Comparison of ENCODE assay signal across 8 mouse cellular contexts in the genomic region with DNA sequence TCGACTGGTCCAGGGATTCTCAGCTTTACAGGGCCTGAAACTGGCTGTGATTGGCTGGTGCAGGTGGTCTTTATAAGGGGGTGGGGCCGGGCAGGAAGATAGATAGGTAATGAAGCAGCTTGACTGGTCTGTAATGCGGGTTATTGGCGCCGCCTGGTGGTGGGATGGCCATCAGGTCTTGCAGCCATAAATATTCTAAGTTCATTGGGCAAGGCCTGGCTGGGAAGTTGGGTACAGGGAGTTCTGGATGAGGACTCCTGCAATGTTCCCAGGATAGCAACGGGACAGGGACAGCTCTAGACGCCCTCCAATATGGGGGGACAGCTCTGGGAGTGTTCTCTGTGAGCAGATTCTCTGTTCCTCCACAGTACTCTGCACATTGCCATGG. TPM values are rescaled to one million over a fixed set of nuclear protein-coding genes. Genes with fewer than 3 reads are reported as not detected.
DNase-seq lines count a peak whose midpoint lies in the region; ATAC-seq lines count a peak whose summit lies in the region.

No protein-coding gene starts in this region.

- no peaks in the 10 kb centered on the region for H3K36me3 ChIP-seq in hindbrain, embryonic 11.5 days (ENCODE audit: control insufficient read depth, insufficient read depth, low read length)

- H3K4me1 ChIP-seq in hindbrain, embryonic 11.5 days (replicated peaks; ENCODE audit: control insufficient read depth, insufficient read depth, low read length): no peaks in the 10 kb centered on the region

- H3K27ac ChIP-seq in hindbrain, embryonic 11.5 days (ENCODE audit: low read depth, low read length): no peak overlapping the region

- no peaks in the 10 kb centered on the region for H3K27me3 ChIP-seq in hindbrain, embryonic 11.5 days (ENCODE audit: control insufficient read depth, insufficient read depth, low read length)

- peak overlapping the region; percentile 25 for H3K4me3 ChIP-seq in hindbrain, embryonic 11.5 days (ENCODE audit: low read depth, low read length)

- H3K4me2 ChIP-seq in hindbrain, embryonic 11.5 days (replicated peaks; ENCODE audit: low read depth, low read length): peak overlapping the region; percentile 37

- peak; percentile 86 for ATAC-seq in hindbrain, embryonic 11.5 days (ENCODE audit: low FRiP score)

- peak; percentile 63 for DNase-seq in MEL-GATA-1-ER (ENCODE audit: extremely low read depth, low read depth)
- DNase-seq in cerebellum, adult 8-10 months: peak; percentile 96
- peak; percentile 59 to 93 for DNase-seq in frontal cortex, adult 2 months (ENCODE audit: extremely low spot score in 1 of 2, low spot score in 1 of 2)
- peak; percentile 95 for DNase-seq in hindbrain, embryonic 11.5 days (ENCODE audit: low spot score)
- DNase-seq in layer of hippocampus, postnatal 10 days (ENCODE audit: low spot score in 2 of 2): peak; percentile 91 to 95
- DNase-seq in lung, postnatal 10 days: peak; percentile 92
- DNase-seq in retina, adult 2 months (ENCODE audit: low read depth, low spot score): peak; percentile 51
- peak; percentile 83 for DNase-seq in thymus, postnatal 25 days

- WGBS in hindbrain, embryonic 11.5 days: 2% methylated on average over 7 of the region's 7 CpGs

- no peaks in the 10 kb centered on the region for H3K9me3 ChIP-seq in hindbrain, embryonic 11.5 days (ENCODE audit: control insufficient read depth, low read length)

- H3K9ac ChIP-seq in hindbrain, embryonic 11.5 days (ENCODE audit: low read depth, low read length): peak overlapping the region; percentile 17; the same call in 1 of the 2 replicates

RNA-seq across cellular contexts. Expression of gene Adprhl2, which starts 11.6 kb away (rescaled TPM):
- polyA plus RNA-seq in frontal cortex, adult 2 months (2012; rRNA removed): 41.7 and 41.8 TPM in 2 replicates
- polyA plus RNA-seq in hindbrain, embryonic 11.5 days (2014; fragmentation: Nextera tagmentation; extraction: Ambion mirVana): 39.2 and 39.3 TPM in 2 replicates
- 10 to 100 TPM; 28.3 to 28.4 TPM for total RNA-seq in layer of hippocampus, postnatal 10 days (2021)

RNA-seq across cellular contexts. Expression of gene Tekt2, which starts 15.6 kb away (rescaled TPM):
- 5.5 and 6.7 TPM in 2 replicates for polyA plus RNA-seq in frontal cortex, adult 2 months (2012; rRNA removed)
- 3.0 and 3.8 TPM in 2 replicates for polyA plus RNA-seq in hindbrain, embryonic 11.5 days (2014; fragmentation: Nextera tagmentation; extraction: Ambion mirVana)
- total RNA-seq in layer of hippocampus, postnatal 10 days (2021): 1 to 10 TPM; 2.0 to 3.0 TPM

RNA-seq across cellular contexts. Expression of gene Col8a2, which starts 23.3 kb away (rescaled TPM):
- 0.38 and 0.50 TPM in 2 replicates for polyA plus RNA-seq in frontal cortex, adult 2 months (2012; rRNA removed)
- polyA plus RNA-seq in hindbrain, embryonic 11.5 days (2014; fragmentation: Nextera tagmentation; extraction: Ambion mirVana): 15.6 and 17.4 TPM in 2 replicates
- total RNA-seq in layer of hippocampus, postnatal 10 days (2021): 1 to 10 TPM; 1.6 to 3.6 TPM

RNA-seq across cellular contexts. Expression of gene Trappc3, which starts 47.8 kb away (rescaled TPM):
- polyA plus RNA-seq in frontal cortex, adult 2 months (2012; rRNA removed): 110 and 111 TPM in 2 replicates
- 17.8 and 39.1 TPM in 2 replicates for polyA plus RNA-seq in hindbrain, embryonic 11.5 days (2014; fragmentation: Nextera tagmentation; extraction: Ambion mirVana)
- 10 to 100 TPM; 94.9 to 95.2 TPM for total RNA-seq in layer of hippocampus, postnatal 10 days (2021)

RNA-seq across cellular contexts. Expression of gene Map7d1, which starts 53.8 kb away (rescaled TPM):
- polyA plus RNA-seq in frontal cortex, adult 2 months (2012; rRNA removed): 201 and 206 TPM in 2 replicates
- polyA plus RNA-seq in hindbrain, embryonic 11.5 days (2014; fragmentation: Nextera tagmentation; extraction: Ambion mirVana): 54.6 and 65.5 TPM in 2 replicates
- 100 to 1,000 TPM; 204 to 206 TPM for total RNA-seq in layer of hippocampus, postnatal 10 days (2021)

Comparison
In these comparisons a context has a peak if more than half of its experiments do, and no peak if none do; other contexts are left out.
1. RNA of gene Col8a2, which starts 23.3 kb away (polyA plus RNA-seq): 15.6 to 17.4 TPM in hindbrain, embryonic 11.5 days; 0.38 to 0.50 TPM in frontal cortex, adult 2 months; every median in the first group is over 10 times any median in the second.
2. Peak in every context shown above with its lines, with median percentiles within 50 percentile points of each other: DNase-seq.